Mouse (Mus musculus): ENCODE results near the gene Cyp2u1. TPM values are rescaled to one million over a fixed set of nuclear protein-coding genes. Genes with fewer than 3 reads are reported as not detected.
"Not testable (repeated sequence)": the region's sequence is repeated elsewhere in the genome, so short reads cannot be mapped to it uniquely, and the experiment has no call there.

Gene Cyp2u1
- 1 to 10 TPM in 1 of 2 experiments, under 1 TPM in 1; 0.98 to 1.0 TPM for polyA plus RNA-seq (2017; shearing (Covaris generic))

- peak; percentile 99 for ATAC-seq
Observed at GRCm38 (mm10) chr3:131302452-131303319, at the start of gene Cyp2u1. Gene Cyp2u1, minus strand, starts transcription at chr3:131303227.

DNA sequence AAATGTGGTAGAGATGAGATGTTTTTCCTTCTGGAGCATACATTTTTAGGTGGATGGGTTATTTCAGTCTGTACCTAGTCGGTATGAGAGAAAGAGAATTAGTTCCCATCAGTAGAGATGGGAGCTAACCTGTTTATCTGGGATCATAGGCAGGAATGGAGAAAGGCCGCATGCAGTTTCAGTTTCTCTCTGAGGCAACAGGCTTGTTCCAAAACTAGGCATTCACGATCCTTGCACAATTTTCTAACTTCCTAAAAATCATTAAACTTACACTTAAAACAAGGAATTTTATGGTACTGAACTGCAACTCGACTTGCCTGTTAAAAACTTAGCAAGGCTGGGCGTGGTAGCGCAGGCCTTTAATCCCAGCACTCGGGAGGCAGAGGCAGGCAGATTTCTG is 47.5 kb upstream of the Cyp2u1 start:
- no peak for ATAC-seq

DNA sequence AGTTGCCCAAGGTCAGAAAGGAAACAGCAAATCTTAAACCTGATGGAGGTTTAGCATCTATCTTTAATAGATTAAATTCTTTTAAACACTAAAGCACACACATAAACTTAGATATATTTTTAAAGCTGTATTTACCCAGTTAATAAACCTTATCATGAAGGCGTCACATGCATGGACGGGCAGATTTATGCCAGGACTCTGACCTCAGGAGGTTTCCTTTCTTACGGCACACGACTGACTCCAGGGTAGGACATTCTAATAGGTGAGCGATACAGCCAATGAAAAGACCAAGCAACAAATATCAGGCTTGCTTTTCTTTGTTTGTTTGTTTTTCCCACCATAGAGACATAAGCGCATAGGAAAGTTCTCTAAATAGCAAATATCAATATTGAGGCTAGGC is 46.0 kb upstream of the Cyp2u1 start:
- no peak for ATAC-seq

- ATAC-seq, result no peak
Observed at GRCm38 (mm10) chr3:131348579-131348950, 45.5 kb upstream of the Cyp2u1 start.

DNA sequence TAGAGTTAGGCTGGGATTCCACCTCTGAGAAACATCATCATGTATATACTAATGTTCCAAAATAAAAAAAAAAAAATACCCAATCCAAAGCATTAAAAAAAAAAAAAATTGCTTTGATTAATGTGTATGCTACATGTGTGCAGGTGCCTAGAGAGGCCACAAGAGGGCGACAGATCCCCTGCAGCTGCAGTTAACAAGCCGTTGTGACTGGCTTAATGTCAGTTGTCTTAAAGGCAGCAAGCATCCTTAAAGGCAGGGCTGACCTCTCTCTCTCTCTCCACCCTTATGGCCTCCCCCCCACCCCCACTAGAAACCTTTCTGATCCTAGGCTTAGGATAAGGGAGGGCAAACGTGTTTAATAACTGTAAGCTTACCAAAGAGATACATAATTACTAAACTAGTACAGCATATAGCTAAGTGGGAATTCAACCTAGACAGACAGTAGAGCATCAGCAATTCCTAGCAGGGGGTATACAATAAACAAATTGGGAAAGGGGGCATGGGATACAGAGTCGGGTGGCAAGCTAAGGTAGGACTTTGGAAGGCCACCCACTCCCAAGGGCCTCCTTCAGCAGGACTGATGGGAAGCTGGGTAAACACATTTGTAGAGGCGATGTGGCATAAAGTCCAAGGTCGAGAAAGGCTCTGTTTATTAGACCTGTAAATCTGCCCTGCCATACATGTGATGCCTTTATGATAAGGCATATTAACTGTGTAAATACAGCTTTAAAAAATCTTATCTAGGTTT is 45.0 kb upstream of the Cyp2u1 start:
- ATAC-seq, result no peak

DNA sequence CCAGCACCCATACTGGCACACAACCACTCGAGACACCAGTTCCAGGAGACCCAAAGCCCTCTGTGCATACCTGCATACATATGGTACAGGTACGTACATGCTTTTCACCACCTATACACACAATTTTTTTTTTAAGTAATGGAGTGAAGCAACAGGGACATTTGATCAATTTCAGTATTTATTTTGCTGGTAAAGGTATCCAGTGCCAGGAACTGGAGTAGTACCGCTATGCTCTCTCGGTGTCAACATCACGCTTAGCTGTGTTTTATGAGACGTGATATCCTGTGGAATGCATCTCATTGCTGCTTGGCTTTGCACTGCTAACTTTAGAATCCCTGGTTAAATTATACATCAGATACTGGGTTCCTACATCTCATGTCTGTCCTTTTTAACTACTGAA is 42.9 kb upstream of the Cyp2u1 start:
- no peak for ATAC-seq

GRCm38 (mm10) chr3:131343311-131343710 is 40.3 kb upstream of the Cyp2u1 start:
- ATAC-seq, result no peak

DNA sequence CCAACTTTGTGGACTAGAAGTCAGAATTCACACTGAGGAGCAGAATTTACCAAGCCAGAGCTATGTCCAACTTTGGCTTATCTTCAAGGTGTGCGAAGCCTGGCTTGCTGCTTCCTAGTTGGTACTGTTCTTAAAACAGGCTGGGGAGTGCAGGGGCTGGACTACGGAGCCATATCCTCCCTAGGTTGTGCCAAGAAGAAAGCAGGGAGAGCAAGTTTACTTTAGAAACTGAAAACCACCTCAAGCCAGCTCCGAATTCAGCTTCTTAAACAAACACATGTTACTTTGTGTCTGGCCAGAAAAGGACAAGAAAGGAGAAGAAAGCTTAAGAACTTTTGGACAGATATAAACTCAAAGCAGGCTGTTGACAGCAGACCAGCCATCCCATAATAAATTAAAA is 37.9 kb upstream of the Cyp2u1 start:
- no peak for ATAC-seq

GRCm38 (mm10) chr3:131339280-131339679 is 36.3 kb upstream of the Cyp2u1 start:
- no peak for ATAC-seq

GRCm38 (mm10) chr3:131337749-131338148 is 34.7 kb upstream of the Cyp2u1 start:
- ATAC-seq, result not testable (repeated sequence)

DNA sequence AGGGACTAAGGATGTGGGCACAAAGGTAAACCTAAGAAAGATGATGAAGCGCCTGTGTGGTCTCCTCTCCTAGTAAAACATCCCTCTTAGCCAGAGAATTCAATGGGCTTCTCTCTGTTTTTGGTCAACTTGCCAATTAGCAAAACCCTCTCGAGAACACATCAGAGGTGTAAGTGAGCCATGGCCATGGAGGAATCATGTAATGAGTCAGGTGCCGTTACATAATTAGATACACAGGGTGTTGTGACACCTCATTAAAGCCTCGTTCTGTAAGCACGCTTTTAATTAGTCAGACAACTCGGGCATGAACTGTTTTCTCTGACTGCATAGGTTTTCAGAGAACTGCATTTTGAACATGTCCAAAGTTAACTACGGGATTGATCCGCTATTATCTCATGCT is 33.6 kb upstream of the Cyp2u1 start:
- no peak for ATAC-seq

DNA sequence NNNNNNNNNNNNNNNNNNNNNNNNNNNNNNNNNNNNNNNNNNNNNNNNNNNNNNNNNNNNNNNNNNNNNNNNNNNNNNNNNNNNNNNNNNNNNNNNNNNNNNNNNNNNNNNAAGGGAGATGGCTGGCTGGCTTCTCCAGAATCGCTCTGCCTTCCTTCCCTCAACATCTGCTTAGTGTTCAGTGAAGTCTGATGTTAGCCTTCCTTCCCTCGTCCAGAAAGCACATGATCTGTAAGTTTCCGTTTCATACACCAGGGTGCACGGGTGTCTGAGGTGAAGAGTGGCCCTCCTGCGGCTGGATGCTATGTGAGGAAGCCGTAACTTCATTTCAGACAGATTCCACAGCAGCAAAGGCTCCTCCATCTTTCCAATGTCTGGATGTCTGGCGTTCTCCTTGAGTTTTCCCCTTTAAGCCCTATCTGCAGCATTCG is 32.1 kb upstream of the Cyp2u1 start:
- peak; percentile 4 for ATAC-seq

DNA sequence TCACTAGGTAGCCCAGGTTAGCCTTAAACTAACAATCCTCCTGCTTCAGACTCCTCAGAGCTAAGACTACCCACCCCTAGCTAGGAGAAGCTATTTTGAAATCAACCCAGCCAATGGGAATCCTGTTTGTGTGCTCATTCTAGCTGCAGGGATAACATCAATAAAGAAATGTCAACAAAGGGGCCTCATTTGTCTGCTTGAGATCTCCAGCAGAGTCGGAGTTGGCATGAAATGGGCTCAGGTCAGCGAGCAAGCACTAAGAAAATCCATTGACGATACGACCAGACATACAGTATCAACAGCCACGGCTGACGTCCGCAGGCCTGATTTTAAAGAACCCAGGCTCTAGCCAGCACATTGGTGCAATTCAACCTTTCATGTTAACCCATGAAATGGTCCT is 24.2 kb upstream of the Cyp2u1 start:
- ATAC-seq, result no peak

DNA sequence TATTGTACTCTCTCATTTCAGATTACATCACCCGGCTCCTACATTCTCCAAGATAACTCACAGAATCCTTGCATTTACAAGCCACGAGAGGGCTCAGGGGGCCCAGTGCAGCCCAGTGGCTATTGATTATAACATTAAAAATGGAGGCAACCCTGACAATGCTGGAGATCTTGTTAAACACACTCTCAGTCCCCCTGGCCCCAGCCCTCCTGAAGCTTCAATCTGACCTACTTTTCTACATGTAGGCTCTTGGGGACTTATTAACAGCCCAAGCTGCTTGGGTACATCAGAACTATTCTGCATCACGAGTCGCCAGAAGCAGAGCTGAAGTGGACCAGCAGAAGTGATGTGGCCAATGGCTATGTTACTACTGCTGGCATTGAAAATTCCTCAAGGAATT is 23.6 kb upstream of the Cyp2u1 start:
- ATAC-seq, result no peak

DNA sequence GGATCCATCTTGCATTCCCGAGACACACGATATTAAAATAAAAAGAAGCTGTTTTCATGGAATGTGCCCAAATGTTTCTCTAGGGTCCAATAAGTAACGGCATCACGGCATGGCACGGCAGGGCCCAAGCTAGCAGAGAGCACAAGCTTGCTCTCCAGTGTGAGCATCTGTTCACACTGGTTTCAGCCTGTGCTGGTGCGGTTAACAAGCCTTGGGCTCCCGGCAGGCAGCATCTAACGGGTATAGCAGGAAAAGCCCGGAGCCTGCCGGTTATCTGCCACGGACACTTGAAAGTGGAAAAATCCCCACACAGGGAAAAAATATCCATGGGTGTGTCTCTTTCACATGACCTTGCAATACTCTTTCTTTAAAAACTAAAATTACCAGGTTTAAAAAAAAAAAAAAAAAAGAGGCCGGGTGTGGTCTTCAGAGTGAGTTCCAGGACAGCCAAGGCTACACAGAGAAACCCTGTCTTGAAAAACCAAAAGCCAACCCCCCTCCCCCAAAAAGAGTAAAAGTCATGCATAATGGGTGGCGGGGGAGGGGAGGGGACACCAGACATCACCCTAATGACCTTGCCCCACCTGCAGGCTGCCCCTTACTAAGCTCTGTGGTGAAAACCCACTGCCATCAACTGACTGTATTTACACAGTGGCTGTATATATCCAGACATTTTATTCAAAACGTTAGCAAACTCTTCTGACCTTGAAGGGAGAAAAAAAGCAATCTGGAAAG is 19.2 kb upstream of the Cyp2u1 start:
- no peak for ATAC-seq

DNA sequence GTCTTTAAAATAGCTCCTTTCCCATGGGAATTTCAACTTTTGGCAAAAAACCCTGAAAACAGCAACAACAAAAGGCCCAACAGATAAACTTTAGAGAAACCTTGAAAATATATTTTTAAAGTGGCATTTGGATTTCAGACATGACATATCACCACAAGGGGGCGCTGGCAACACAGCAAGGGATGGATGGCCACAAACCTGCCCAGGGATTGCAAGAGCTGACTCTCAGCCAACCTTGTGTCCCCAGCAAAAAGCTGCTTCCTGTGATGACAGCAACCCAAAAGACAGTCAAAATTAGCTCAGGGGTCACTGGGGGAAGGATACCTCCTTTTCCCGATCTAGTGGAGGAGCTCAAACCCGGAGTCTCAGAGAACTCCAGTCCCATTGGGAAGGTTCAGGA is 17.2 kb upstream of the Cyp2u1 start:
- ATAC-seq, result peak; percentile 70

- ATAC-seq, result no peak
Observed at GRCm38 (mm10) chr3:131318211-131318610, 15.2 kb upstream of the Cyp2u1 start.

DNA sequence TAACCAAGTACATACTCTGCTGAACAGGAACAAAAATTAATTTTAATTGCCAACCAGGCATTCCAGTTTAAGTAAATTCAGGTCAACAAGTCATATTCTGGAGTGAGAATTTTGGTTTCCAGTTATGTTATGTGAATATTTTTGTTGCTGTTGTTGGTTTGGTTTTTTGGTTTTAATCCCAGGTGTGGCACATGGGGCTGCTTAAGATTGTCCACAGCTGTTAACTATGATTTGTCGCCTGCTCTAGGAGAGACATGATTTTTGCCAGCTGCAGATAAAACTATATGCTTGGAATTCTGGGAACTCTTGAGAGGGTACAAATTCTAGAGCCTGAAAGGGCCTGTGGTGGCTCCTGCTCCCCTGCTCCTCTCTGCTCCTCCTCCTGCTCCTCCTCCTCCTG is 14.1 kb upstream of the Cyp2u1 start:
- no peak for ATAC-seq

DNA sequence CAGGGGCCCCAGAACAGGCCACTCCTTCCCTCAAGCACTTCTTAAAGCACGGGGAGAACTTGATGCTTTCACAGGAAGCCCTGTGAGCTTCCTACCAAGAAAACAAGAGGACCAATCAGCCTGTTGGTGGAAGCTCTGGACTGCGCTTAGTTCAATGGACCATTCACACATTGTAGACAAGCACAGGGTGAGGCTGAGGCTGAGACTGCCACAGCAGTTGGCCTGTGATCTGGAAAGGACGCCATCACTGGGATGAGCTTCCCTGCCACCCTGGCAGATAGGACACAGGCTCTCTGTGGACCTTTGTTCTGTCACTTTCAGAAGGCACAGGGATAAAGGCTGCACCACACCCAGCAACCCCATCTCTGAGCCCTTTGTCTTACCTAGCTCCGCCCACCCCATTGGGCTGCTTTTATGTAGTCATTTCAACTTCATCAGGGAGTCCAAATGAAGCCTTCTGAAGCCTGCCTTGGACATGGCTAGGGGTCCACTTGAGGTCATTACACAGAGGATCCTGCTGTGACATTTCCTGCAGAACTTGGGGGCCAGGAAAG is 13.0 kb upstream of the Cyp2u1 start:
- no peak for ATAC-seq

DNA sequence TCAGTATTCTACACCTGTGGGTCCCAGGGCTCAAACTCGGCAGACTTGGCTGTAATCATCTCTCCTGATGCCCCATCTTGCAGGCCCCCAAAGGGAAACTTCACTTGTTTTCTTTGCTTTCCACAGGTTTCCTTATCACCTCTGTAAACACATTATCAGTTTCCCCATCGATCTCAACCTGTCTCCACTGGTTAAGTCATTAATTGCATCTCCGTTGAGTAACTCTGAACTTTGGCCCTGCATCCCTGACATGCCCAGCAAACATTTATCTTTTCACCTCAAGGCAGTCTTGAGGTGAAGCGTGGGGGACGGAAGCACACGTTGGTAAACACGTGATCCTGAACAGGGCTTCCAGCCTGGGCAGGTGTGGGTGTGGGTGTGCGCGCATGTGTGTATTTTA is 9.3 kb upstream of the Cyp2u1 start:
- no peak for ATAC-seq

DNA sequence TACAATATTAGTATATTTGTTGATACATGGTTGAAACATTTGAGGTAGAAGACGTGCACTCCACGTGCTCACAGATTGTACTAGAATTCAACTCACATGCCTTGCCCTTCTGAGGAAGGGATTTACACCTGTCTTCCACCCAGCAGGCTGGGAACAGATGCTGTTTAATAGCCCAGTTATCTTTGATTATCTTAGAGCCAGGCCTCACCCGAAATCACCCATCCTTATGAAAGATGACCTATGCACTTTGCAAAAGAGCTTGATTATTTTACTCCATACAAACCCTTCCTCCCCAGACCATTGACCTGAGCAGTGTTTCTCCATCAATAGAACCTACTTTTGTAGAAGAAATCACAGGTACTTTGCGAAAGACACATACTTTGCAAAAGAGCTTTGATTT is 7.5 kb upstream of the Cyp2u1 start:
- no peak for ATAC-seq

DNA sequence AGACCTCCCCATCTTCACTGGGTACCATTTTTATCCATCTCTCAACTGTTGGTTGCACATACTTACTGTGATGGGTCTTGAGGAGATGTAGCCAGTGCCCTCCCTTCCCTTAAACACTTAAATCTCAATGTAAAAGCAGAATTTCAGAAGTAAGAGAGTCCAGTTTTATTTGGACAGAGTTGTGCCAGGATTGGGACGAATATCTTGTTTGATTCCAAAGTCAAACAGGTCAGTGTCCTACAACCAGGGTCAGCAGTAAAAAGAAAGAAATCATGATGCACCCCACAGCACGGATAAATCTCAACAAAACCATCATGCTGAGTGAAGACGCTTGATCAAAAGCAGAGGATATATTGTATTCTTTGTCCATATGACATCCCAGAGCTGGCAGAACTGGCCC is 4.8 kb upstream of the Cyp2u1 start:
- no peak for ATAC-seq

DNA sequence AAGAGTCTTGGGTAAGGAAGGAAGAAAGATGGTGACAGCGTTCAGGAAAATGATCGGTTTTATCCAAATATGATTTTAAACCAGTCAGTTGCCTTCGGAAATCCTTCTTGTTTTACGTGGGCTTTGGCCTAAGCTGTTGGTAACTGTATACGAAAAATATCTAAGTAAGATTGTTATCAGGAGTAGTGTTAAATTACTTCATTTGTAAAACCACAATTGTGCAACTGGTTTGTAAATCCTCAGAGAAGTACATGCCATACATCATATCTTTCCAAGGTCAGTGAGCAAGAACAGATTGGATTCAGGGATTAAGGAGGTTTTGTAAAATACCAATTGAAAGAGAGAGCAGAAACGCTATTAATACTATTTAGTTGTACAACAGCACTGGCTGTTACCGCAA is 3.2 kb upstream of the Cyp2u1 start:
- no peak for ATAC-seq
